Mouse (Mus musculus): Measurements from ENCODE around the gene Serpina3n.
"Not testable (repeated sequence)": the region's sequence is repeated elsewhere in the genome, so short reads cannot be mapped to it uniquely, and the experiment has no call there.

- not testable (repeated sequence) for TF ChIP-seq CTCF (IDR thresholded peaks at IDR 0.05; ENCODE audit: borderline replicate concordance, insufficient read depth, low read depth, low read length); POLR2A (IDR thresholded peaks at IDR 0.05; ENCODE audit: borderline replicate concordance, insufficient read depth, low read length)
Observed at GRCm38 (mm10) chr12:104386878-104387277, 19.7 kb upstream of the Serpina3n start.

Data from cerebellum, adult 2 months (tissue).